Mouse (Mus musculus) megakaryocyte, embryonic 14.5 days (primary cell): Measurements from ENCODE around the gene Zfp276. TPM values are rescaled to one million over a fixed set of nuclear protein-coding genes. Genes with fewer than 3 reads are reported as not detected.
"Not testable (repeated sequence)": the region's sequence is repeated elsewhere in the genome, so short reads cannot be mapped to it uniquely, and the experiment has no call there.

Experiments used
- H3K27me3 ChIP-seq: replicated peaks from 2 replicates; pipeline ENCODE3; 2012; ENCODE audit warnings: inconsistent platforms
- H3K36me3 ChIP-seq: replicated peaks from 2 replicates; pipeline ENCODE3; 2012; ENCODE audit warnings: low read length, inconsistent platforms, mixed read lengths
- H3K4me1 ChIP-seq: 2 replicates; pipeline ENCODE4 v1.6.1; 2012; ENCODE audit warnings: inconsistent platforms
- H3K4me3 ChIP-seq: replicated peaks from 2 replicates; pipeline ENCODE3; 2012; ENCODE audit warnings: moderate library complexity, mild to moderate bottlenecking, inconsistent platforms
- H3K9me3 ChIP-seq: 2 replicates; pipeline ENCODE4 v1.6.1; 2012; ENCODE audit warnings: inconsistent platforms
- FLI1 ChIP-seq: IDR thresholded peaks from 2 replicates; pipeline ENCODE4 v1.6.1; 2012; ENCODE audit warnings: low read length, inconsistent platforms, mixed read lengths
- GATA1 ChIP-seq: IDR thresholded peaks from 3 replicates; pipeline ENCODE4 v1.6.1; 2012; ENCODE audit warnings: mixed read lengths, low read length, inconsistent platforms, borderline replicate concordance
- polyA plus RNA-seq: library from polyadenylated mRNA; stranded (reverse); fragments of >175 nt; gene quantifications from 2 replicates; pipeline ENCODE4 v1.2.3, GENCODE M21; 2012; ENCODE audit warnings: low replicate concordance; ENCODE audit not compliant: insufficient read depth

The Zfp276 gene
- polyA plus RNA-seq = 5.0 and 11.6 TPM in 2 replicates

DNA sequence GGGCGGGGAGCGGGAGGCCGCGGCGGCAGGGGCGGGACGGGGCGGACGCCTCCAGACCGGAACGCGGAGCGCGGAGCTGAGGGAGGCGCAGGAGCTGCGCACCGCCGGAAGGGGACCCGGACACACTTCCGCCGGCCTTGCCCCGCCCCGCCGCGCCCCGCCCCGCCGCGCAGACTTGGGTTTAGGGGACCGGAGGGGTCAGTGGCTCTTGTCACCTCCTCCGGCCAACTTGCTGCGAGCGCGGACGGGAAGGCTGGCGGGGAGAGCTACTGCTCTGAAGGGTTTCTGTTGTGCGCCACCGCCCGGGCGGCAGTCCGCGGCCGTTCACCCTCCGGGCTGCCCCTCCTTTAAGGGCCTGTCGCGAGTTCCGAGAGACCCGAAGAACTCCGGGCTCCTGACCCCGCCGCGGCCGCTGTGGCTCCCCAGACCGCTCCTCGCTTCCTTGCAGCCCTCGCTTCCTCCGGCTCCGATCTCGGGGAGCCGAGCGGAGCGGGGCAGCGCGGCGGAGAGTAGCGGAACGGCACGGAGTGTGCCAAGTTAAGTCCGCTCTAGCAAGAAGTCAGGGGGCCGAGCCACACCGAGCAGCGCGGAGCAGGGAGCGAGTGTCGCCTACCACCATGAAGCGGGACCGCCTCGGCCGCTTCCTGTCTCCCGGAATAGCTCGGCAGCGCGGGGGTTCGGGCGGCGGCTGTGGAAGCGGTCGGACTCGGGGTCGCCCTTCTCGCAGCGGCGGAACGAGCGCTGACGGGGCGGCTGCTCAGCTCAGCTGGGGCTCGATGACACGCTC, at the start of gene Zfp276, which contains the start of gene Vps9d1:
Gene Zfp276 (plus strand): TSS at position 97 of the 787 bp plus-strand sequence.
Gene Vps9d1 (minus strand): TSS at position 250 of the 787 bp plus-strand sequence.
- peaks cover 68% of the 10 kb centered on the region for H3K36me3 ChIP-seq
- no peaks in the 10 kb centered on the region for H3K9me3 ChIP-seq
- H3K4me3 ChIP-seq = peak within 1 kb of the TSS; percentile 98
- TF ChIP-seq FLI1 (no peak), GATA1 (no peak)
- no peaks in the 10 kb centered on the region for H3K27me3 ChIP-seq
- peaks cover 51% of the 10 kb centered on the region for H3K4me1 ChIP-seq

DNA sequence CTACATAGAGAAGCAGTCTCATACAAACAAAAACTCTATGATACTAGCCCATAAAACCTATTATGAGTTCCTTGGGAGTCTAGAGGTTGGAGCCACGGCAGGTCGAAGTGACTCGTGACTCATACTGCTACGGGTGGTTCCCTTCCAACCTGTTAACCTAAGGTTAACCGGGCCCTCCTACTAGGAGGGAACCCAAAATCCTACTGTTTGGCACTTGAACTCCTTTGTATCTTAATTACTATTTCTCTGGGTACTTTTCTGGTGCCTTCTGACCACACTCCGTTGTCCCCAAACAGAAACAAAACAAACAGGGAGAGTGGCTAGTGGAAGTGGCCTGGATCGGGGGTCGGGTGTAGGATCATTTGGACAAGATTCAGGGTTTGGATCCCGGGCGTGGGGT, 42.1 kb upstream of the Zfp276 start:
- peak overlapping the region; percentile 96 for H3K4me3 ChIP-seq
- no peaks in the 10 kb centered on the region for H3K9me3 ChIP-seq
- H3K36me3 ChIP-seq = peaks cover 43% of the 10 kb centered on the region
- TF ChIP-seq GATA1 (no peak), FLI1 (no peak)
- H3K4me1 ChIP-seq = peaks cover 39% of the 10 kb centered on the region
- peaks cover 22% of the 10 kb centered on the region for H3K27me3 ChIP-seq

DNA sequence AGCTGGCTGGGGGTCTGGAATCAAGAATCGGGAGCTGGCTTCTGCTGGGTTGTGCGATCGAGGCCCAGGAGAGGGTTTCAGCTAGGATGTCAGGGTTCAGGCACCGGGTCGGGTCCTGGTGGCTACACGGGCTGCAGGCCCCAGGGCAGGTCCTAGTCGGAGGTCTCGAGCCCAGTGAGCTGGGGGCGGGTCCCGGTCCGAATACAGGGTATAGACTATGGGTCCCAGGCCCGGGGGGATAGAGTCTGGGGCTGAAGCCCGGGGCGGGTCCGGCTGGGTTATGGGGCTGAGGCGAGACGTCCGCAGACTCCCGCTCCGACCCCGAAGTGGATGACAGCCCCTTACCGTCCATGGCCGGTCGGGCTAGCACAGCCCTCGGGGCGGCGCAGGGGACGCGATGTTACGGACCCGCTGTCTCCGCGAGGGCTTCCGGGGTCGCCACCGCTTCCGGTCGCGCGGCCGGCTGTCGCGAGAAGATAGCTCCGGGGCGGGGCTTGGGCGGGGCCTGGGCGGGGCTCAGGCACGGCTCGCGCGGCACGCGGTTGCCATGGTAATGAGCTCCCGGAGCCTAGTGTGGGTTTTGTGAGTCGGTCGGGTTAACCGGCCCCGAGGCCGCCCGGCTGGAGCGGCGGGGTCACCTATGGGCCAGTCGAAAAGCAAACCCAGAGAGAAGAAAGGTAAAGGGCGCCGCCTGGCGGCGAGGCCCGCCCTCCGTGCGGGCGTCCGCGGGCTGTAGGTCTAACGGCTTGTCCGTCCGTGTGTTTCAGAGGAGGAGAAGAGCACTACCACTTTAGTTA, 41.5 kb upstream of the Zfp276 start, which contains the start of the genes Chmp1a and Spata33:
Gene Chmp1a (minus strand): TSS at position 443 of the 797 bp plus-strand sequence.
Gene Spata33 (plus strand): TSS at position 512 of the 797 bp plus-strand sequence.
- peak within 1 kb of the TSS; percentile 96 for H3K4me3 ChIP-seq
- TF ChIP-seq GATA1 (no peak), FLI1 (peak; percentile 45; the same call in 1 of the 2 replicates)
- peaks cover 27% of the 10 kb centered on the region for H3K27me3 ChIP-seq
- peaks cover 36% of the 10 kb centered on the region for H3K36me3 ChIP-seq
- H3K9me3 ChIP-seq = no peaks in the 10 kb centered on the region
- peaks cover 44% of the 10 kb centered on the region for H3K4me1 ChIP-seq

DNA sequence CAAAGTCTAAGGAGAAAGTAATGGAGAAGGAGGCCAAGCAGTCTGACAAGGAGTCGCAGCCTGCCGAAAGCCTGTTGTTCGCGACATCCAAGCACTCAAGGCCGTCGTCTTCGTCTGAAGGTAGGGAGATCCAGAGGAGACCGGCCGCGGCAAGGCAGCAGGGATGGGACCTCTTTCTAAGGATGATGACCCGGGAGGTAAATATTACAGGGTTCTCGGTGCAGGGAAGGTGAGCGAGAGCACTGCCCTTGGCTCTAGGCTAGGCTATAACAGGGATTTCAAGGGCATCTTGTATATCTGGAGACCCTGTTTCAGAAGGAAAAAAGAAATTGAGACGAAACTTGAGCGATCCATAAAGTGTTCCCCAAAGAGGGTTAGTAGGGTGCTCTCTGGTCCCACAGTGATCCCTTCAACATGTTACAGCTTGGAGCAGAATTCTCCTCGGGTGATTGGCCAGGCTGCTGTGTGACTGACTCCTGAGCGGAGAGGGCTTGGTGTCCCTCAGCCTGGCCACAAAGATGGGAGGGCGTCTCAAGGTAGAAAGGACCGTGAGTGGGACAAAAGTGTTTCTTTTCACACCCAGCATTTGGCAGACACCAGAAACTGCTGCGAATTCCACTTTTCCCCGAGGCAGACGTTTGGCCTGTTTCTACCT, 40.8 kb upstream of the Zfp276 start:
- Histone ChIP-seq H3K4me1 (peaks cover 44% of the 10 kb centered on the region), H3K27me3 (peaks cover 27% of the 10 kb centered on the region), H3K9me3 (no peaks in the 10 kb centered on the region), H3K36me3 (peaks cover 29% of the 10 kb centered on the region), H3K4me3 (peak overlapping the region; percentile 96)
- no peak for TF ChIP-seq GATA1
- TF ChIP-seq FLI1 = no peak

GRCm38 (mm10) chr8:123215430-123215829, 38.6 kb upstream of the Zfp276 start:
- Histone ChIP-seq H3K36me3 (peaks cover 7% of the 10 kb centered on the region), H3K4me3 (no peak overlapping the region), H3K4me1 (peaks cover 36% of the 10 kb centered on the region), H3K27me3 (peaks cover 37% of the 10 kb centered on the region), H3K9me3 (no peaks in the 10 kb centered on the region)
- no peak for TF ChIP-seq GATA1
- TF ChIP-seq FLI1 = no peak

DNA sequence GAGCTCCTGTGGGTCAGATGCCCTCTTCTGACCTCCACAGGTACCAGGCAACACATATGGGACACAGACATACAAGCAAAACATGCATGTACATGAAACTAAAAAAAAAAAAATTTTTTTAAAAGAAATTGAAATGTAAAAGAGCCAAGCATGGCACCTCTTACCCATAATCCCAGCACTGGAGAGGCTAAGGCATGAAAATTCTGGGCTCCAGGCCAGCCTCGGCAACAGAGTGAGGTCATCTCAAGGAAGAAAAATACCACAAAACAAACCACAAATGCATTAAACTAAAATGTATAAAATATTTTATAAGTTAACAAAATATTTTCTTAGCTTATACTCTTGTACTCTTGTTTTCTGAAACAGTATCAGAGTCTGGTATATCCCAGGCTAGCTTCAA, 33.1 kb upstream of the Zfp276 start:
- TF ChIP-seq GATA1 = no peak
- no peak for TF ChIP-seq FLI1
- Histone ChIP-seq H3K4me3 (no peak overlapping the region), H3K36me3 (no peaks in the 10 kb centered on the region), H3K27me3 (peaks cover 23% of the 10 kb centered on the region), H3K4me1 (peaks cover 25% of the 10 kb centered on the region), H3K9me3 (no peaks in the 10 kb centered on the region)

DNA sequence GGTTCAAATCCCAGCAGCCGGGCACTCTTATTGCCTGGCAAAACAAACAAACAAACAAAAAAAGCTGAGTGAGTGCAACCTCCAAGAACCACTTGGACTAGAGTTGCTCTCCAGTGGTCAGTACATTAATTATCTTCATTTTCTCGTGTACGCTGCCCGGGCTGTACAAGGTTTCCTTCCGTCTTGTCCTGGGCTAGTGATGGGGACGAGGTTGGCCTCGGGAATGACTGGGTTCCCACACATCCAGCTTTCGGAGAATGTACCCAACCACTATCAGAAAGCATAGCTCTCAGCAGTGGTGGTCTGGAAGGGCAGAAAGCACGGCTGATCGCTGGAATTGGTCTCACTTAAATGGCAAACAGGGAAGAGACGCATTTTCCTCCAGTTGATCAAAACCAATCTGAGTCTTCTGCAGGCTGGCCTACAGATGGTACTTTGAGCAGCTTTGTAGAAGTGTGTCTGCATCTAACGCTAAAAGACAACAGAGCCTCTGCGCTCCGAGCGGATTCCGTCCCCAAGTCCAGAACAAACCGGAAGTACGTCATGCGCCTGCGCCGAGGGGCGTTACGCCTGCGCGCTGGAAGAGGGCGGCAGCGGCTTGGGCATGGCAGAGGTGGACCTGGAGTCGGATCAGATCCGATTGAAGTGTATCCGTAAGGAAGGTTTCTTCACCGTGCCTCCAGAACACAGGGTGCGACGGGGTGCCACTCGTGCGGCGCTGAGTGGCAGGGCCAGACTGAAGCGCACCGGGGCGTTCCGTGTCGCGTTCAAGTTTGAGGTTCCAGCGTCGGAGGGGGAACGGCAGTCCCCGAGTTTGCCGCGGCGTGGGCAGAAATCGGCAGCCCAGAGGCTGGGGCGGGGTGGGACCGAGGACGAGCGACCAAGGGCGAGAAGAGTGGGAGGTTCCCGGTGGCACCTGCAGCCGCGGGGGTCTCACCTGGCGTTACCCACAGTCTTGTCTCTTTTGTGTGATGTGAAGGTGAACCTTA, 29.4 kb upstream of the Zfp276 start, which contains the start of gene Cdk10:
Gene Cdk10 (plus strand): TSS at position 565 of the 989 bp plus-strand sequence.
- TF ChIP-seq GATA1 = no peak
- peak; percentile 88; the same call in 1 of the 2 replicates for TF ChIP-seq FLI1
- peak within 1 kb of the TSS; percentile 98 for H3K4me3 ChIP-seq
- H3K4me1 ChIP-seq = peaks cover 22% of the 10 kb centered on the region
- peaks cover 31% of the 10 kb centered on the region for H3K36me3 ChIP-seq
- no peaks in the 10 kb centered on the region for H3K9me3 ChIP-seq
- H3K27me3 ChIP-seq = peaks cover 4% of the 10 kb centered on the region

DNA sequence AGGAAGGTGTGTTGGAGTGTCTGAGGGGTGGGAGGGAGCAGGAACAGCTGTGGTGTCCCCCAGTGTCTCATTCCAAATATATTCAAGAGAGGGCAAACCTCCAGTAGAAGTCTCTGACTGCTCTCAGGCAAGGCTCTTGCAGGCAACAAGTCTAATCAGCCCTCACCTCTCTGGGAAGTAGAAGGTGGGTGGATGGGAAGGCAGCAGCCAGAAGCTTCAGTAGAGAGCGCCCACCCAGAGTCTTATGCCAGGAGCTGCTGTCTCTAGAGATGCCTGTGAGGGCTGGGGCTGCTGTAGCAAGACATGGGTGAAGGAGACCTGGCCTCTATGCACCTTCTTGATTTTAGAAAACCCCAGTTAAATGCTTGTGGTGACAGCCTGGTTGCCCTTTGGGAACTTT, 25.6 kb upstream of the Zfp276 start:
- no peaks in the 10 kb centered on the region for H3K9me3 ChIP-seq
- peaks cover 54% of the 10 kb centered on the region for H3K36me3 ChIP-seq
- TF ChIP-seq FLI1 = no peak
- TF ChIP-seq GATA1 = no peak
- H3K4me3 ChIP-seq = no peak overlapping the region
- H3K4me1 ChIP-seq = peaks cover 19% of the 10 kb centered on the region
- peaks cover 2% of the 10 kb centered on the region for H3K27me3 ChIP-seq

DNA sequence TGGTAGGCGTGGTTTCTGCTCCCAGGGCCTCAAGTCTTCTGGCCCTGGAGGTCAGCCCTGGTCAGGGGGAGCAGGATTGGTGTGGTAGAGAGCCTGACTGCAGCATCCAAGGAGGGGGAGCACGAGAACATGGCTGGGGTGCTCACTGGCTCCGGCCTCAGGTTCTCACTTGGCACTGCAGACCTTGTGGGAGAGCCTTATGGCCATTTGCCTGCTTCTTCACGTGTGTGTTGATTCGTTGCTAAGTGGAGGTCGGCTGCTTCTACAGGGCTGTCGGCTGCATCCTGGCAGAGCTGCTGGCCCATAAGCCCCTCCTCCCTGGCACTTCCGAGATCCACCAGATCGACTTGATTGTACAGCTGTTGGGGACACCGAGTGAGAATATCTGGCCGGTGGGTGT, 23.7 kb upstream of the Zfp276 start:
- not testable (repeated sequence) for H3K4me3 ChIP-seq, H3K9me3 ChIP-seq
- Histone ChIP-seq H3K27me3 (peaks cover 18% of the 10 kb centered on the region), H3K36me3 (peaks cover 62% of the 10 kb centered on the region), H3K4me1 (peaks cover 18% of the 10 kb centered on the region)
